Mouse (Mus musculus): ENCODE data around the gene Nemp1. TPM values are rescaled to one million over a fixed set of nuclear protein-coding genes. Genes with fewer than 3 reads are reported as not detected.
"Not testable (repeated sequence)": the region's sequence is repeated elsewhere in the genome, so short reads cannot be mapped to it uniquely, and the experiment has no call there.

Gene Nemp1
- polyA plus RNA-seq, 1 experiment = 3.6 TPM

DNA sequence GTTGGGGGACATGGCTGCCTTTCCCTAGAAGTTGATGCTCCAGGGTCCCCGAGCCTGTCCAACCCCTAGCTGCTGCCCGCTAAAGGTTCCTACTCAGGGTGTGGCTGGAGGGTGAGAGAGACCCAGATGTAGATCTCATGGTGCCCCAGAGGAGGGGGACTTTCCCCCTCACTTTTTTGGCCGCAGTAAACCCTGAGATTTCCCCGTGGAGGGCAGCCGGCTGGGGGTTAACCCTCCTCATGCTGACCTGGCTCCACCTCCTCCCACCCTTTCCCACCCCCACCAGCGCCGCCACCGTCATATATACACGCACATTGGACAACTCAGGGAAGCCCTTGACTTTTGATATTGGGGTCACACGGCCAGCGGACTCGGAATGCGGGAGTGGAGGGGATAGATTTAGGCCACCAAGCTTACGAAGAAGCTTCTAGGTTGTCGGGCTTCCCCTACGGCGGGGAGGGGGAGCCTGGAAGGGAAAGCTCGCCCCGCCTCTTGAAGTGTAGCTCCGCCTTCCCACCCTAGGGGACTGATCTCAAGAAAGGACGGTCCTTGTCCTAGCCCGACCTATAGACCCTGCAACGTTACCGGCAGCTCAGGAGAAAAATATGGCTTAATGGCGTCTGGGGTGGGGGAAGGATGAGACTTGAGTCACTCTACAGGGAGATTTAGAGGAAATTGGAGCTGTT is 23.0 kb upstream of the Nemp1 start:
- Histone ChIP-seq H3K4me1 (ENCODE audit: control insufficient read depth, insufficient read depth, low read length) (no peaks in the 10 kb centered on the region), H3K4me3 (replicated peaks; ENCODE audit: extremely low read depth, low read depth, low read length) (peak overlapping the region; percentile 83)
- peak; percentile 86 for DNase-seq
- under 1% methylated on average over 25 of the region's 25 CpGs for WGBS
- no peak for TF ChIP-seq CTCF (IDR thresholded peaks at IDR 0.05; ENCODE audit: insufficient read depth, low read length)
- peak; percentile 79; the same call in 1 of the 2 replicates for TF ChIP-seq POLR2A (IDR thresholded peaks at IDR 0.05; ENCODE audit: borderline replicate concordance, extremely low read depth, low read depth, low read length)

DNA sequence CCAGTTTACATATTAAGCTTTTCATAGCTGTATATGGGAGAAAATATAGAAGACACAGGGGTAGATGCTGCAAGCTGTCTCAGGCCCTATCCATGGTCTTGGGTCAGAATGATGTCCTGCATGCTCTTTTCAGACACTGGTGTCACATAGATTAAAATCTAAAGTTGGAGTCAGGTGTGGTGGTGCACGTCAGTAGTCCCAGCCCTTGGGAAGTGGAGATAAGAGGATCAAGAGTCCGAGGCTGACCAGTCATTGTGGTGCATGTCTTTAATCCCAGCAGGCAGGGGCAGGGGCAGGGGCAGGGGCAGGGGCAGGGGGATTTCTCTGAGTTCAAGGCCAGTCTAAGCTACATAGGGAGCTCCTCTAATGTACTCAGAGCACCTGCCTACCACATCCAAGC is 20.9 kb upstream of the Nemp1 start:
- no peak for DNase-seq
- WGBS = 67% methylated on average over 2 of the region's 2 CpGs

DNA sequence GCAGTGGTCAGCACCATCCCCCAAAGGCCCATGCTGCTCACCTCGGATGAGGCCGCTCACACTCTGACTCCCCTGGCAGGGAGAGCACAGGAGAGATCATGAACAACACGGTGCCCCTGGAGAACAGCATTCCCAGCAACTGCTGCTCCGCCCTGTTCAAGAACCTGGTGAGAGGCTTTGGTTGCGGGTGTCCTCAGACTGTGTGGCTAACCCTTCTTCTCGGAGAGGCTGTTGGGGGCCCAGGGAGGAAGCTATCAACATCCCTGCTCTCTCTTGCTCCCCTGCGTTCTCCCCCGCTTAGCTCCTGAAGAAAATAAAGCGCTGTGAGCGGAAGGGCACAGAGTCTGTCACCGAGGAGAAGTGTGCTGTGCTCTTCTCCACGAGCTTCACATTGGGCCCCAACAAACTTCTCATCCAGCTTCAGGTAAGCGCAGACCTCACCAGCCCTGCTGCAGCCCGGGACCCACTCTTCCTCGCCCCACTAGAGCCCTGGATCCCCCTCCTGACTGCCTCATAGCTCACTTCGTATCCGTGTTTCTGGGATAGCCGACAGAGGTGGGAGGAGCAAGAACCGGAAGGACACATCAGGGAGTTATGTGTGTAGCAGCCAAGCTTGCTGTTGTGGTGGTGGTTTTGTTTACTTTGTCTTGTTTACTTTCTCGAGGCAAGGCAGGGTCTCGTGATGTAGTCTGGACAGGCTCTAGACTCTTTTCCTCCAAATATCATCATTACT is 13.6 kb upstream of the Nemp1 start:
- Histone ChIP-seq H3K4me3 (replicated peaks; ENCODE audit: extremely low read depth, low read depth, low read length) (no peak overlapping the region), H3K4me1 (ENCODE audit: control insufficient read depth, insufficient read depth, low read length) (no peaks in the 10 kb centered on the region; the same call in 1 of the 2 replicates)
- DNase-seq = no peak
- no peak for TF ChIP-seq CTCF (IDR thresholded peaks at IDR 0.05; ENCODE audit: insufficient read depth, low read length)
- peak; percentile 22; the same call in 1 of the 2 replicates for TF ChIP-seq POLR2A (IDR thresholded peaks at IDR 0.05; ENCODE audit: borderline replicate concordance, extremely low read depth, low read depth, low read length)
- WGBS = 47% methylated on average over 21 of the region's 21 CpGs

More for the DNA sequence above, 20.9 kb upstream of the Nemp1 start:
- TF ChIP-seq CTCF (IDR thresholded peaks at IDR 0.05; ENCODE audit: insufficient read depth, low read length) = no peak
- no peak for TF ChIP-seq POLR2A (IDR thresholded peaks at IDR 0.05; ENCODE audit: borderline replicate concordance, extremely low read depth, low read depth, low read length)
- no peaks in the 10 kb centered on the region for H3K4me1 ChIP-seq (ENCODE audit: control insufficient read depth, insufficient read depth, low read length)
- no peak overlapping the region for H3K4me3 ChIP-seq (replicated peaks; ENCODE audit: extremely low read depth, low read depth, low read length)

DNA sequence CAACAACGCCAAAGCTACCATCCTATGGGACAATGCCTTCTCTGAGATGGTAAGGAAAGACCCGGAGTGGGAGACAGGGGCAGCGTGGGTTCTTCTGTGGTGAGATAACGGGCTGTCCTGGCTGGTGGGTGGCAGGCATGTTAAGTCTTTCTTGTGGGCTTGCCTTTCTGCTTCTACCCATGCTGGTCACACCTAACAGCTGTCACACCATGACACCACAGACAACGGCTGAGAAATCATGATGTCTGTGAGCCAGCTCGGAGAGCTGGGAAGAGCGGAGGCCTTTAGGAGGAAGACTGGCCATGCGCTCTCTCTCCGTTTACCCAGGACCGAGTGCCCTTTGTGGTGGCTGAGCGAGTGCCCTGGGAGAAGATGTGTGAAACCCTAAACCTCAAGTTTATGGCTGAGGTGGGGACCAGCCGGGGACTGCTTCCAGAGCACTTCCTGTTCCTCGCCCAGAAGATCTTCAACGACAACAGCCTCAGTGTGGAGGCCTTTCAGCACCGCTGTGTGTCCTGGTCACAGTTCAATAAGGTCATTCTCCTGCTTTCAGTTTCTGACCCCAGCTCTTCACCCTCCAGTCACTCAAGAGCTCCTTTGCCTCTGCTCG is 11.6 kb upstream of the Nemp1 start:
- H3K4me3 ChIP-seq (replicated peaks; ENCODE audit: extremely low read depth, low read depth, low read length) = no peak overlapping the region
- no peaks in the 10 kb centered on the region; the same call in 1 of the 2 replicates for H3K4me1 ChIP-seq (ENCODE audit: control insufficient read depth, insufficient read depth, low read length)
- TF ChIP-seq POLR2A (IDR thresholded peaks at IDR 0.05; ENCODE audit: borderline replicate concordance, extremely low read depth, low read depth, low read length) (no peak), CTCF (IDR thresholded peaks at IDR 0.05; ENCODE audit: insufficient read depth, low read length) (no peak)
- no peak for DNase-seq
- WGBS = 67% methylated on average over 16 of the region's 16 CpGs

DNA sequence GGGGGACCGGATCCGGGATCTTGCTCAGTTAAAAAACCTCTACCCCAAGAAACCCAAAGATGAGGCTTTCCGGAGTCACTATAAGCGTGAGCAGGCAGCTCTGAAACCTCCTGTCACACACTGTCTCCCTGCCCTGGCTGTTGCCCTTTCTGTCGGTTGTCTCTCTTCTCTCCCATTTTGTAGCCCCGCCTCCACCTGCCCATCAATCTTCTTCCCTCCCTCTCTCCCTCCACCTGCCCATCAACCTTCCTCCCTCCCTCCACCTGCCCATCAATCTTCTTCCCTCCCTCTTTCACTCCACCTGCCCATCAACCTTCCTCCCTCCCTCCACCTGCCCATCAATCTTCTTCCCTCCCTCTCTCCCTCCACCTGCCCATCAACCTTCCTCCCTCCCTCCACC is 9.1 kb upstream of the Nemp1 start:
- not testable (repeated sequence) for H3K4me1 ChIP-seq (ENCODE audit: control insufficient read depth, insufficient read depth, low read length); H3K4me3 ChIP-seq (replicated peaks; ENCODE audit: extremely low read depth, low read depth, low read length); DNase-seq
- 69% methylated on average over 6 of the region's 6 CpGs for WGBS

DNA sequence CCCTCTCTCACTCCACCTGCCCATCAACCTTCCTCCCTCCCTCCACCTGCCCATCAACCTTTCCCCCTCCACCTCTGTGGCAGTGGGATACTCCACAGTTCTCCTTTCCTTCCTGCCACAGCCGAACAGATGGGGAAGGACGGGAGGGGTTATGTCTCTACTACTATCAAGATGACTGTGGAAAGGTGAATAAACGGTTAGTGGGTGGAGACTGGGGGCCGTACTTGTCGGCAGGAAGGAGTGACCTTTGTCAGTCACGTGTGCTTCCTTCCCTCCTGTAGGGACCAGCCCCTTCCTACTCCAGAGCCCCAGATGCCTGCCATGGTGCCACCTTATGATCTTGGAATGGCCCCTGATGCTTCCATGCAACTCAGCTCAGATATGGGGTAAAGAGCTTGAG is 8.6 kb upstream of the Nemp1 start:
- Histone ChIP-seq H3K4me3 (replicated peaks; ENCODE audit: extremely low read depth, low read depth, low read length) (no peak overlapping the region), H3K4me1 (ENCODE audit: control insufficient read depth, insufficient read depth, low read length) (peaks cover 13% of the 10 kb centered on the region)
- 20% methylated on average over 6 of the region's 6 CpGs for WGBS
- no peak for DNase-seq
- no peak for TF ChIP-seq POLR2A (IDR thresholded peaks at IDR 0.05; ENCODE audit: borderline replicate concordance, extremely low read depth, low read depth, low read length)
- TF ChIP-seq CTCF (IDR thresholded peaks at IDR 0.05; ENCODE audit: insufficient read depth, low read length) = no peak

DNA sequence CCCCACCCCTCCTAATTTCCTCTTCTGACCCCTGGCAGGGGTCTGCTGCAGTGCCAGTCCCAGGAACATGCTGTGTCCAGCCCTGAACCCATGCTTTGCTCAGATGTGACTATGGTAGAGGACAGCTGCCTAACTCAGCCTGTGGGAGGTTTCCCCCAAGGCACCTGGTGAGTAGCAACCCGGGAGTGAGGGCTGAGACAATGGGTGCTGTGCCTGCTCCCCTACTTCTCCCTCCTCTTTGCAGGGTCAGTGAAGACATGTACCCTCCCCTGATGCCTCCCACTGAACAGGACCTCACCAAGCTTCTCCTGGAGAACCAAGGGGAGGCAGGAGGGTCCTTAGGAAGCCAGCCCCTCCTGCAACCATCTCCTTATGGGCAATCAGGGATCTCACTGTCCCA is 7.2 kb upstream of the Nemp1 start:
- Histone ChIP-seq H3K4me1 (ENCODE audit: control insufficient read depth, insufficient read depth, low read length) (peaks cover 13% of the 10 kb centered on the region), H3K4me3 (replicated peaks; ENCODE audit: extremely low read depth, low read depth, low read length) (no peak overlapping the region)
- TF ChIP-seq CTCF (IDR thresholded peaks at IDR 0.05; ENCODE audit: insufficient read depth, low read length) (no peak), POLR2A (IDR thresholded peaks at IDR 0.05; ENCODE audit: borderline replicate concordance, extremely low read depth, low read depth, low read length) (no peak)
- no peak for DNase-seq
- 55% methylated on average over 1 of the region's 1 CpGs for WGBS

DNA sequence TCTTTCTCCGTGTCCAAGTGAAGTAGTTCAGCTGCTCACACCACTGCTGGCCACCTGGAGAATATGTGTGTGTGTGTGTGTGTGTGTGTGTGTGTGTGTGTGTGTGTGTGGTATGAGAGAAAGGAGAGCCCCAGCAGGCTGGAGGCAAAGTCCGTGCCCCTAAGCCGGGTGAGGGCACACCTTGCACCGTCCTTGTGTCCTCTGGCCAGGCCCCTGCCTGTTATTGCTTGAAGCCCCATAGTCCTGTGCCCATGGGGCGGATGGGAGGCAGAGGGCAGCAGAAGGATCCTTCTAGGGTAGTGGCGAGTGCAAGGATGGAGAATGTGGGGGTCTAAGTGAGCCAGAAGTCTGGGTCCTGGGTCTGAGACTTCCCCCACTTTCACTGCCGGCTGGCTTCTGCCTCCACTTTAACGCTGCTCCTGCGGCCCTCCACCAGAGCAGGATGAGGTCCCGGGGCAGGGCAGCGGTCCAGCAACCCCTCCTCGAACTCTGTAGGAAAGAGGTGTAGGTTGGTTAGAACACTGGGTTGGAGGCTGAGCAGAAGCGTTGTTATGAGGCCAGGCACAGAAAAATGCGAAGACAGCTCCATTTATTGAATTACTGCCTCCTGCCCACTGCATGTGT is 5.3 kb upstream of the Nemp1 start:
- DNase-seq = no peak
- peaks cover 22% of the 10 kb centered on the region for H3K4me1 ChIP-seq (ENCODE audit: control insufficient read depth, insufficient read depth, low read length)
- 32% methylated on average over 14 of the region's 14 CpGs for WGBS
- TF ChIP-seq POLR2A (IDR thresholded peaks at IDR 0.05; ENCODE audit: borderline replicate concordance, extremely low read depth, low read depth, low read length) (peak; percentile 4; the same call in 1 of the 2 replicates), CTCF (IDR thresholded peaks at IDR 0.05; ENCODE audit: insufficient read depth, low read length) (no peak)
- peak overlapping the region; percentile 33 for H3K4me3 ChIP-seq (replicated peaks; ENCODE audit: extremely low read depth, low read depth, low read length)

DNA sequence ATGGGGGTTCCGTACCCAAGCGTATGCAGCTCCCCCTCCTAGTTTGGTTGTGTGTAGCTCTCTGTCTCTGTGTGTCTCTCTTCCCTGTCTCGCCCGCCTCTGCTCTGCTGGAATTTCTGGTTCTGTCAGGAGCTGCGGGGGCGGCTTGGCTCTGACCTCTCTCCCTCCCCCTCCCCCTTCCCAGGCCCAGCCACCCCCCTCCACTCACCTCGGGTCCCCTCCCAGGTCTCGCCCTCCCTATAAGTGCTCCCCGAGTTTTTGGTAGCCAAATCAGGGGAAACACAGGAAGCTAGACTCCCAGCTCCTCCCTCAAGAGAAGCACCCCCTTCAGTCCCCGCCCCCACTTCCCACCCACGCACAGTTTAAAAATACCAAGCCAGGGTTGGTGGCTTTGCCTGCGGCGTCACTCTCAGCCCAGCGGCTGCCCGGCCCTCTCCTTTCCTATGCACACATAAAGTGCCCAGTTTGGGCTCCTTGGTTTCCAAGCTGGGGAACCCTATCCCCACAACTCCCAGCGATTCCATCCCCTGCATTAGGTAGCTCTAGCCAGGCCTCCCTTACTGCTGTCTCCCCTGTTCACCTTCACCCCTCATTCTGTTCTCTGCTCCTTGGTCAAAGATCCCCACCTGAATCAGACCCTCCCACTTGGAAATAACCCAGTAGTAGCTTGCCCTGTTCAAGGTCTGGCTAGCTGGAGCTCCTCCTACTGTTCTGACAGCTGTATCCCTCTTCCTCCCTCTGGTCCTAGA is 4.6 kb upstream of the Nemp1 start:
- peak; percentile 66 for DNase-seq

More for the DNA sequence above, 4.6 kb upstream of the Nemp1 start:
- WGBS = 3% methylated on average over 16 of the region's 16 CpGs
- Histone ChIP-seq H3K4me1 (ENCODE audit: control insufficient read depth, insufficient read depth, low read length) (peaks cover 22% of the 10 kb centered on the region), H3K4me3 (replicated peaks; ENCODE audit: extremely low read depth, low read depth, low read length) (peak overlapping the region; percentile 33)
- TF ChIP-seq CTCF (IDR thresholded peaks at IDR 0.05; ENCODE audit: insufficient read depth, low read length) = no peak
- peak; percentile 33; the same call in 1 of the 2 replicates for TF ChIP-seq POLR2A (IDR thresholded peaks at IDR 0.05; ENCODE audit: borderline replicate concordance, extremely low read depth, low read depth, low read length)

Data from lung, adult 2 months (tissue).